Mouse (Mus musculus): ENCODE data around the gene Sult1c1. TPM values are rescaled to one million over a fixed set of nuclear protein-coding genes. Genes with fewer than 3 reads are reported as not detected.
"Not testable (repeated sequence)": the region's sequence is repeated elsewhere in the genome, so short reads cannot be mapped to it uniquely, and the experiment has no call there.

Gene Sult1c1
- total RNA-seq (2014; rRNA removed) (not detected in 2 replicates), polyA plus RNA-seq (2012; rRNA removed) (not detected in 2 replicates)

DNA sequence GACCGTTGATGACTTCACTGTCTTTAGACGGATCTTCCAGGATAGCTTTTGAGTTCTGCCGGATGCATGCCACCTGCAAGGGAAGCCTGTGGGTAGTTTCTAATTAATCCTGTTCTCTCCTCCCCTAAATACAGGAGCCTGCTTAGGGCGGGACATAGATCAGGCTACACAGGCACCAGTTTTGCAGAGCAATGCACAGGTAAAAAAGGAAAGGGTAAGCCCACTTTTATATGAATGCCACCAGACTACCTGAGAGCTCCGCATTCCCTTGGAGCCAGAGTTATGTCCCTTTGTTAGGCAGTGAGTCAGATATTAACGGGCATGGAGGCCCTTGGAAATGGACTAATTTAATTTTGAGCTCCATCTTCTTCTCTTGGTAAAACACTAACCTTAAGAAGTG lies at the start of gene Sult1c1:
Gene Sult1c1 (minus strand): TSS at position 101 of the 400 bp plus-strand sequence.
- Histone ChIP-seq H3K27ac (replicated peaks; ENCODE audit: insufficient read depth, low read depth, low read length) (no peak within 1 kb of the TSS), H3K36me3 (ENCODE audit: control insufficient read depth, insufficient read depth, low read length) (no peaks in the 10 kb centered on the region), H3K4me3 (ENCODE audit: insufficient read depth, low read depth, low read length) (no peak within 1 kb of the TSS), H3K27me3 (ENCODE audit: control insufficient read depth, insufficient read depth, low read length) (no peaks in the 10 kb centered on the region), H3K4me1 (ENCODE audit: control insufficient read depth, insufficient read depth, low read length) (no peaks in the 10 kb centered on the region), H3K9ac (ENCODE audit: low read depth, low read length) (no peak within 1 kb of the TSS), H3K79me2 (ENCODE audit: control insufficient read depth, insufficient read depth, low read length) (no peaks in the 10 kb centered on the region)
- TF ChIP-seq CTCF (IDR thresholded peaks at IDR 0.05; ENCODE audit: low read depth, low read length) (no peak), POLR2A (IDR thresholded peaks at IDR 0.05; ENCODE audit: extremely low read depth, insufficient read depth, low read length) (no peak)
- WGBS: 81% methylated on average over 6 of the region's 6 CpGs
- no peak for DNase-seq (ENCODE audit: extremely low read depth, low read depth, low spot score)

- DNase-seq (ENCODE audit: extremely low read depth, low read depth, low spot score): peak; percentile 30
- H3K36me3 ChIP-seq (ENCODE audit: control insufficient read depth, insufficient read depth, low read length): no peaks in the 10 kb centered on the region
- 0 out of 2 replicates have a peak, but pooled peaks have one; percentile 25 for TF ChIP-seq CTCF (IDR thresholded peaks at IDR 0.05; ENCODE audit: low read depth, low read length)
- no peak for TF ChIP-seq POLR2A (IDR thresholded peaks at IDR 0.05; ENCODE audit: extremely low read depth, insufficient read depth, low read length)
- no peaks in the 10 kb centered on the region for H3K4me1 ChIP-seq (ENCODE audit: control insufficient read depth, insufficient read depth, low read length)
- no peak overlapping the region for H3K9ac ChIP-seq (ENCODE audit: low read depth, low read length)
- H3K79me2 ChIP-seq (ENCODE audit: control insufficient read depth, insufficient read depth, low read length): no peaks in the 10 kb centered on the region
- no peaks in the 10 kb centered on the region for H3K27me3 ChIP-seq (ENCODE audit: control insufficient read depth, insufficient read depth, low read length)
- no peak overlapping the region for H3K4me3 ChIP-seq (ENCODE audit: insufficient read depth, low read depth, low read length)
- WGBS: 9% methylated on average over 1 of the region's 1 CpGs
- no peak overlapping the region for H3K27ac ChIP-seq (replicated peaks; ENCODE audit: insufficient read depth, low read depth, low read length)
Measured at GRCm38 (mm10) chr17:54014204-54014603, 23.7 kb upstream of the Sult1c1 start.

GRCm38 (mm10) chr17:54011196-54011595 lies 20.7 kb upstream of the Sult1c1 start:
- TF ChIP-seq CTCF (IDR thresholded peaks at IDR 0.05; ENCODE audit: low read depth, low read length): no peak
- TF ChIP-seq POLR2A (IDR thresholded peaks at IDR 0.05; ENCODE audit: extremely low read depth, insufficient read depth, low read length): no peak
- Histone ChIP-seq H3K9ac (ENCODE audit: low read depth, low read length) (no peak overlapping the region), H3K27me3 (ENCODE audit: control insufficient read depth, insufficient read depth, low read length) (no peaks in the 10 kb centered on the region), H3K36me3 (ENCODE audit: control insufficient read depth, insufficient read depth, low read length) (no peaks in the 10 kb centered on the region), H3K27ac (replicated peaks; ENCODE audit: insufficient read depth, low read depth, low read length) (no peak overlapping the region), H3K79me2 (ENCODE audit: control insufficient read depth, insufficient read depth, low read length) (no peaks in the 10 kb centered on the region), H3K4me3 (ENCODE audit: insufficient read depth, low read depth, low read length) (no peak overlapping the region), H3K4me1 (ENCODE audit: control insufficient read depth, insufficient read depth, low read length) (no peaks in the 10 kb centered on the region)
- no peak for DNase-seq (ENCODE audit: extremely low read depth, low read depth, low spot score)

DNA sequence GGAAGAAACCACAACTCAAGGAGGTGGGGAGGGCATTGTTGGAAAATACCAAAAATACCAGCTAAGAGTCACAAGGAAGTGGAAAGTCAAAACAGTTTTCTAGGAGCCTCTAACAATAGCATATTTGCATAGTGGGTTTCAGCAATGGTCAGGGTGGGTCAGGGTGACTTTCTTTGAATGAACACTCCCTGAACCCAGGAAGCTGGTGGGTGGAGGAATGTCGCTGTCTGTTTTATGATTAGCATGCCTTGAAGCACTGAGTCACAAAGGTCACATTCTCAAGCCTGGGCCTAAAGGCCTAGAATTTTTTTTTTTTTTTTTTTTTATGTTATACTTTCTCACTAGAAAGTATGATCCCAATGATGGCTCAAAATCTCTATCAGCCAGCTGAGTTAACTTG lies 20.1 kb upstream of the Sult1c1 start:
- not testable (repeated sequence) for H3K9ac ChIP-seq (ENCODE audit: low read depth, low read length); H3K36me3 ChIP-seq (ENCODE audit: control insufficient read depth, insufficient read depth, low read length); H3K79me2 ChIP-seq (ENCODE audit: control insufficient read depth, insufficient read depth, low read length); H3K27ac ChIP-seq (replicated peaks; ENCODE audit: insufficient read depth, low read depth, low read length); DNase-seq (ENCODE audit: extremely low read depth, low read depth, low spot score); H3K27me3 ChIP-seq (ENCODE audit: control insufficient read depth, insufficient read depth, low read length); H3K4me3 ChIP-seq (ENCODE audit: insufficient read depth, low read depth, low read length); H3K4me1 ChIP-seq (ENCODE audit: control insufficient read depth, insufficient read depth, low read length)
- 81% methylated on average over 1 of the region's 1 CpGs for WGBS

DNA sequence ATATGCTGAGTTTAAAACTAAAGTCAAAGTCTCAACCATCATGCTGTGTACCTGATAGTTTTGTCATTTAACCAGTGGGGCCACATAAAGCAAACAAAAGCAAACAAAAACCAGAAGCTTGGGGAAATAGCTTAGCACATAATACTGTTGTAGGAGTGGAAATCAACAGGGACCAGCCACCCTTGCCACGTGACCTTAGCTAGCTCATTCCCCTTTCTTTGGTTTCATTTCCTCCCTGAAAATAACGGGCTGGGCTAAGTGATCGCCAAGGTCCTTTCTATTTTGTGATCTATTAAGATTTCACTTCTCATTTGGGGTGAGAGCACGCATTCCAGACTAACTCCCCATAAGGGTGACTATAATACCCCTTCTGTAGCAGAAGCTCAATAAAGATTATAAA lies 13.0 kb upstream of the Sult1c1 start:
- no peak overlapping the region for H3K4me3 ChIP-seq (ENCODE audit: insufficient read depth, low read depth, low read length)
- H3K27ac ChIP-seq (replicated peaks; ENCODE audit: insufficient read depth, low read depth, low read length): no peak overlapping the region
- no peaks in the 10 kb centered on the region for H3K79me2 ChIP-seq (ENCODE audit: control insufficient read depth, insufficient read depth, low read length)
- no peaks in the 10 kb centered on the region for H3K4me1 ChIP-seq (ENCODE audit: control insufficient read depth, insufficient read depth, low read length)
- H3K27me3 ChIP-seq (ENCODE audit: control insufficient read depth, insufficient read depth, low read length): no peaks in the 10 kb centered on the region
- TF ChIP-seq POLR2A (IDR thresholded peaks at IDR 0.05; ENCODE audit: extremely low read depth, insufficient read depth, low read length) (no peak), CTCF (IDR thresholded peaks at IDR 0.05; ENCODE audit: low read depth, low read length) (no peak)
- WGBS: 73% methylated on average over 4 of the region's 4 CpGs
- DNase-seq (ENCODE audit: extremely low read depth, low read depth, low spot score): peak; percentile 19
- no peak overlapping the region for H3K9ac ChIP-seq (ENCODE audit: low read depth, low read length)
- H3K36me3 ChIP-seq (ENCODE audit: control insufficient read depth, insufficient read depth, low read length): no peaks in the 10 kb centered on the region

GRCm38 (mm10) chr17:53973606-53974005 lies 16.9 kb downstream of the Sult1c1 start:
- DNase-seq (ENCODE audit: extremely low read depth, low read depth, low spot score): no peak

More at GRCm38 (mm10) chr17:53973606-53974005, 16.9 kb downstream of the Sult1c1 start:
- H3K79me2 ChIP-seq (ENCODE audit: control insufficient read depth, insufficient read depth, low read length): no peaks in the 10 kb centered on the region
- no peak overlapping the region for H3K27ac ChIP-seq (replicated peaks; ENCODE audit: insufficient read depth, low read depth, low read length)
- no peaks in the 10 kb centered on the region for H3K4me1 ChIP-seq (ENCODE audit: control insufficient read depth, insufficient read depth, low read length)
- no peaks in the 10 kb centered on the region for H3K27me3 ChIP-seq (ENCODE audit: control insufficient read depth, insufficient read depth, low read length)
- 86% methylated on average over 4 of the region's 4 CpGs for WGBS
- TF ChIP-seq POLR2A (IDR thresholded peaks at IDR 0.05; ENCODE audit: extremely low read depth, insufficient read depth, low read length): no peak
- TF ChIP-seq CTCF (IDR thresholded peaks at IDR 0.05; ENCODE audit: low read depth, low read length): no peak
- no peak overlapping the region for H3K4me3 ChIP-seq (ENCODE audit: insufficient read depth, low read depth, low read length)
- no peaks in the 10 kb centered on the region for H3K36me3 ChIP-seq (ENCODE audit: control insufficient read depth, insufficient read depth, low read length)
- H3K9ac ChIP-seq (ENCODE audit: low read depth, low read length): no peak overlapping the region

Data from liver, adult 2 months (tissue).